Mouse (Mus musculus) MEL (cell line): ENCODE results near the gene Cyp39a1. TPM values are rescaled to one million over a fixed set of nuclear protein-coding genes. Genes with fewer than 3 reads are reported as not detected.

Experiments used
- DNase-seq: peaks from one replicate; pipeline ENCODE4 v3.0.0; 2011; ENCODE audit warnings: low read depth, low spot score
- H3K27ac ChIP-seq: 2 replicates; pipeline ENCODE4 v1.5.1; 2012; ENCODE audit warnings: low read depth, mild to moderate bottlenecking, control low read depth, low read length, moderate library complexity; ENCODE audit not compliant: control insufficient read depth
- H3K27me3 ChIP-seq, 2 experiments: fragments of 150-350 bp in 1 of 2; sonication (generic) in 1 of 2; 2 replicates each; pipeline ENCODE4 v1.6.1; 2012; ENCODE audit warnings: low read length in 2 of 2, mild to moderate bottlenecking in 2 of 2, improper control_type of control experiment in 1 of 2, moderate library complexity in 1 of 2; ENCODE audit not compliant: insufficient read depth in 2 of 2, control insufficient read depth in 1 of 2
- H3K36me3 ChIP-seq, 2 experiments: 2 replicates each; pipeline ENCODE4 v1.6.1; 2012 to 2014; ENCODE audit warnings: low read length in 2 of 2, improper control_type of control experiment in 1 of 2, inconsistent platforms in 1 of 2, mild to moderate bottlenecking in 1 of 2; ENCODE audit not compliant: insufficient read depth in 2 of 2, control insufficient read depth in 1 of 2
- H3K4me1 ChIP-seq, 2 experiments: fragments of 150-350 bp in 1 of 2; sonication (generic) in 1 of 2; 2 replicates each; pipeline ENCODE4 v1.6.1; 2012; ENCODE audit warnings: low read length in 2 of 2, improper control_type of control experiment in 1 of 2, mild to moderate bottlenecking in 1 of 2; ENCODE audit not compliant: insufficient read depth in 2 of 2, control insufficient read depth in 1 of 2
- H3K4me3 ChIP-seq, 2 experiments: fragments of 150-350 bp in 1 of 2; sonication (generic) in 1 of 2; 2 replicates each; pipeline ENCODE4 v1.5.1; 2012; ENCODE audit warnings: low read depth in 2 of 2, low read length in 2 of 2, mild to moderate bottlenecking in 2 of 2, moderate library complexity in 2 of 2, control low read depth in 1 of 2, improper control_type of control experiment in 1 of 2; ENCODE audit not compliant: control insufficient read depth in 1 of 2, insufficient read depth in 1 of 2
- H3K79me2 ChIP-seq: 2 replicates; pipeline ENCODE4 v1.6.1; 2012; ENCODE audit warnings: mild to moderate bottlenecking, low read length, moderate library complexity; ENCODE audit not compliant: control insufficient read depth, poor library complexity, insufficient read depth
- H3K9ac ChIP-seq: 2 replicates; pipeline ENCODE4 v1.6.1; 2012; ENCODE audit warnings: low read depth, mild to moderate bottlenecking, control low read depth, low read length, moderate library complexity; ENCODE audit not compliant: control insufficient read depth, poor library complexity, severe bottlenecking
- H3K9me3 ChIP-seq: fragments of 150-350 bp; sonication (generic); replicated peaks from 2 replicates; pipeline ENCODE4 v1.6.1; 2012; ENCODE audit warnings: mild to moderate bottlenecking, low read length, improper control_type of control experiment, moderate library complexity; ENCODE audit not compliant: insufficient read depth
- ELF1 ChIP-seq: IDR thresholded peaks from 2 replicates; pipeline ENCODE4 v1.6.1; 2014; ENCODE audit warnings: low read depth, mild to moderate bottlenecking, inconsistent platforms, low read length, improper control_type of control experiment, moderate library complexity
- EP300 ChIP-seq, 2 experiments: IDR thresholded peaks; 2 replicates each; pipeline ENCODE4 v1.6.1; 2011; ENCODE audit warnings: improper control_type of control experiment in 2 of 2, low read length in 2 of 2, low read depth in 1 of 2, mild to moderate bottlenecking in 1 of 2
- KAT2A ChIP-seq: conservative IDR thresholded peaks from 2 replicates; pipeline ENCODE4 v1.6.1; 2012; ENCODE audit warnings: low read depth, low read length, improper control_type of control experiment, inconsistent platforms
- MAFK ChIP-seq: IDR thresholded peaks from 2 replicates; pipeline ENCODE4 v1.6.1; 2011; ENCODE audit warnings: low read depth, mild to moderate bottlenecking, low read length, improper control_type of control experiment, borderline replicate concordance
- MAZ ChIP-seq: IDR thresholded peaks from 2 replicates; pipeline ENCODE4 v1.6.1; 2012; ENCODE audit warnings: low read depth, mild to moderate bottlenecking, inconsistent platforms, low read length, improper control_type of control experiment
- MEF2A ChIP-seq: IDR thresholded peaks from 2 replicates; pipeline ENCODE4 v1.6.1; 2014; ENCODE audit warnings: low read depth, mild to moderate bottlenecking, inconsistent platforms, low read length, improper control_type of control experiment; ENCODE audit not compliant: poor library complexity, insufficient replicate concordance, severe bottlenecking; ENCODE audit errors: extremely low read depth
- MXI1 ChIP-seq: IDR thresholded peaks from 2 replicates; pipeline ENCODE4 v1.6.1; 2011; ENCODE audit warnings: mild to moderate bottlenecking, low read depth, low read length, improper control_type of control experiment
- MYB ChIP-seq: IDR thresholded peaks from 2 replicates; pipeline ENCODE4 v1.6.1; 2011; ENCODE audit warnings: mild to moderate bottlenecking, low read depth, low read length, improper control_type of control experiment
- MYC ChIP-seq: IDR thresholded peaks from 2 replicates; pipeline ENCODE4 v1.6.1; 2011; ENCODE audit warnings: low read depth, mild to moderate bottlenecking, low read length, improper control_type of control experiment, moderate library complexity
- NELFE ChIP-seq: IDR thresholded peaks from 2 replicates; pipeline ENCODE4 v1.6.1; 2011; ENCODE audit warnings: low read depth, low read length, improper control_type of control experiment
- NRF1 ChIP-seq: IDR thresholded peaks from 2 replicates; pipeline ENCODE4 v1.6.1; 2014; ENCODE audit warnings: low read depth, mild to moderate bottlenecking, inconsistent platforms, low read length, improper control_type of control experiment, moderate library complexity; ENCODE audit not compliant: poor library complexity, insufficient read depth, severe bottlenecking
- POLR2AphosphoS2 ChIP-seq: IDR thresholded peaks from 2 replicates; pipeline ENCODE4 v1.6.1; 2011; ENCODE audit warnings: low read length, improper control_type of control experiment
- POLR2AphosphoS5 ChIP-seq: IDR thresholded peaks from 2 replicates; pipeline ENCODE4 v1.6.1; 2012; ENCODE audit warnings: low read depth, borderline replicate concordance, mild to moderate bottlenecking, inconsistent platforms, low read length, moderate library complexity, mixed read lengths
- RAD21 ChIP-seq: IDR thresholded peaks from 2 replicates; pipeline ENCODE4 v1.6.1; 2011; ENCODE audit warnings: mild to moderate bottlenecking, low read depth, low read length, improper control_type of control experiment
- SIN3A ChIP-seq: IDR thresholded peaks from 2 replicates; pipeline ENCODE4 v1.6.1; 2012; ENCODE audit warnings: low read length, improper control_type of control experiment, inconsistent platforms
- SMC3 ChIP-seq: IDR thresholded peaks from 2 replicates; pipeline ENCODE4 v1.6.1; 2011; ENCODE audit warnings: low read depth, low read length, improper control_type of control experiment
- TAL1 ChIP-seq: IDR thresholded peaks from 2 replicates; pipeline ENCODE4 v1.6.1; 2012; ENCODE audit warnings: mild to moderate bottlenecking, inconsistent platforms, low read length, moderate library complexity, mixed read lengths
- USF1 ChIP-seq: IDR thresholded peaks from 2 replicates; pipeline ENCODE4 v1.6.1; 2014; ENCODE audit warnings: low read depth, mild to moderate bottlenecking, inconsistent platforms, low read length, improper control_type of control experiment, moderate library complexity
- USF2 ChIP-seq, 2 experiments: IDR thresholded peaks; 2 replicates each; pipeline ENCODE4 v1.6.1; 2011 to 2012; ENCODE audit warnings: improper control_type of control experiment in 2 of 2, low read length in 2 of 2, borderline replicate concordance in 1 of 2, inconsistent platforms in 1 of 2, low read depth in 1 of 2, mild to moderate bottlenecking in 1 of 2; ENCODE audit not compliant: insufficient read depth in 1 of 2
- ZKSCAN1 ChIP-seq: IDR thresholded peaks from 2 replicates; pipeline ENCODE4 v1.6.1; 2012; ENCODE audit warnings: low read depth, mild to moderate bottlenecking, inconsistent platforms, low read length, improper control_type of control experiment, moderate library complexity
- polyA plus RNA-seq, 2 experiments: library from polyadenylated mRNA; stranded (reverse) in 1 of 2; unstranded in 1 of 2; fragments of >175 nt in 1 of 2; fragments of >200 nt in 1 of 2; gene quantifications; 2 replicates each; pipeline versions ENCODE4 v1.2.1 to v1.2.4; 2012; ENCODE audit warnings: low replicate concordance in 2 of 2, low read depth in 1 of 2; ENCODE audit not compliant: insufficient read length in 2 of 2, insufficient read depth in 1 of 2, missing spikeins in 1 of 2
- total RNA-seq: library from RNA; depleted of rRNA; stranded (reverse); fragments of 300-350 nt; gene quantifications from 2 replicates; pipeline ENCODE4 v1.2.3, GENCODE M21; 2012

Gene Cyp39a1
- total and polyA plus RNA-seq, 3 experiments = not detected

DNA sequence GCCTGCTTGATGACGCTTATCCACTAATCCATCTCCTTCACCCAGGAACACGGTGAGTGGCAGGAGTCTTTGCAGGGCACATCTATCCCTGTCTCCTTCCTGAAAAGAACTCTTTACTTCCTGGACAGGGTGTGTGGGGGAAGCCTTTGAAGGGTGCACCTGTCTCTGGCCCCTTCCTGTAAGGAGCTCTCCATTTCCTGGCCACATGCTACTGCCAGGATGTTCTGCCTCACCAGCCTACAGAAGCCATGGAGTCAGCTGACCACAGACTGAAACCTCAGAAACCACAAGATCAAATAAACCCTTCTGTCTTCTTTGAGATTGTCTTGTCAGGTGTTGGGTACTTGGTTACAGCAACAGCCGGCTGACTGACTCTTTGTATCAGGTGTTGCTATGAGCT, 22.1 kb upstream of the Cyp39a1 start:
- Histone ChIP-seq H3K79me2 (no peaks in the 10 kb centered on the region), H3K27ac (no peak overlapping the region), H3K4me3 (no peak overlapping the region), H3K36me3 (no peaks in the 10 kb centered on the region), H3K9me3 (no peaks in the 10 kb centered on the region), H3K9ac (no peak overlapping the region), H3K4me1 (no peaks in the 10 kb centered on the region), H3K27me3 (no peaks in the 10 kb centered on the region)
- no peak for DNase-seq
- TF ChIP-seq NELFE (no peak), ELF1 (no peak), POLR2AphosphoS5 (no peak), KAT2A (no peak), MEF2A (no peak), POLR2AphosphoS2 (no peak), SIN3A (no peak), TAL1 (no peak), MAFK (no peak), MAZ (no peak), MYB (no peak), USF2 (IDR thresholded peaks at IDR 0.05; ENCODE audit: borderline replicate concordance in 1 of 2, insufficient read depth in 1 of 2, low read depth in 1 of 2, low read length in 2 of 2) (no peak), ZKSCAN1 (no peak), RAD21 (no peak), EP300 (IDR thresholded peaks at IDR 0.05; ENCODE audit: low read depth in 1 of 2, low read length in 2 of 2) (no peak), NRF1 (no peak)

DNA sequence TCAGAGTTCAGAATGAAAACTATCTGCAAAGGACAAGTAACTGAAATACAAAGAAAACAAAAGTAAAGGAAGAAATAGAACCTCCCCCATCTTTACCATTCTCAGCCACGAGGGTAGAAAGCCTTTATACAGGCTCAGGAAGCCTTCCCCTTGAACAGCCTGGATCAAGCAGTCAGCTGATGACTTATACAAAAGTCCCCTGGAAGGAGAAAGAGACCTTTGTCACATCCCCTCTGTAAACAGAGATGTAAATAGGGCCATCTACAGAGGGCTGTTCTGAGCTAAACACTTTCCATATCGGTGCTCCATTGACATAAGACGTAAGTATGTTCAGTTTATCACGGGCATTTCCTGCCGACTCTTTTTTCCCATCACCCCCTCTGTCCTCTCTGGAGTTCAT, 20.3 kb upstream of the Cyp39a1 start:
- no peak for DNase-seq
- no peak overlapping the region for H3K27ac ChIP-seq

More for the DNA sequence above, 20.3 kb upstream of the Cyp39a1 start:
- H3K9me3 ChIP-seq = no peaks in the 10 kb centered on the region
- H3K36me3 ChIP-seq = no peaks in the 10 kb centered on the region
- H3K4me1 ChIP-seq = no peaks in the 10 kb centered on the region
- H3K4me3 ChIP-seq = no peak overlapping the region
- no peaks in the 10 kb centered on the region for H3K79me2 ChIP-seq
- TF ChIP-seq RAD21 = no peak
- no peak for TF ChIP-seq SMC3
- TF ChIP-seq MXI1 = no peak
- TF ChIP-seq MYC = no peak
- no peak for TF ChIP-seq USF1
- TF ChIP-seq SIN3A = no peak
- TF ChIP-seq POLR2AphosphoS2 = no peak
- no peaks in the 10 kb centered on the region for H3K27me3 ChIP-seq
- no peak overlapping the region for H3K9ac ChIP-seq
